Mouse (Mus musculus) ovary, postnatal 14 days (tissue): ENCODE results near the gene Ube2dnl1.

Source experiments
- DNase-seq: peaks from one replicate; pipeline ENCODE4 v3.0.0; 2022; ENCODE audit warnings: low spot score

Ube2dnl1 gene

DNA sequence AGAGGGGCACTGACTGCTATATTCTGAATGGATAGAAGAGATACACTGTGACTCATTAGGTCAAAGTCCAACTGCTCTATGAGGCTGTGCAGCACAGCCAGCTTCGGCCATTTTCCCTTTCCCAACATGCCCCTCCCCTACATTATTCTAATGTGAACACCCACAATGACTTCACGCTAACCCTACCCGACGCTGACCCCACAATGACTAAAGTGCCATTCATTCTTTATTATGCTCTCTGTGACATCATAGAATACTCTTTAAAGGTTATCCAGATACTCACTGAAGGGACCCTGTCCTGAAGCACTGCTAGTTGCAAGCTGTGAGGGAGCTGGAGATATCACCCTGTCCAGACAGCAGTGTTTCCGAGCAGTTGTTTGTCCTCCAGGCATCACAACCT, at the start of gene Ube2dnl1:
Gene Ube2dnl1, plus strand, starts transcription at position 301 of the 400 bp plus-strand sequence.
- no peak for DNase-seq

DNA sequence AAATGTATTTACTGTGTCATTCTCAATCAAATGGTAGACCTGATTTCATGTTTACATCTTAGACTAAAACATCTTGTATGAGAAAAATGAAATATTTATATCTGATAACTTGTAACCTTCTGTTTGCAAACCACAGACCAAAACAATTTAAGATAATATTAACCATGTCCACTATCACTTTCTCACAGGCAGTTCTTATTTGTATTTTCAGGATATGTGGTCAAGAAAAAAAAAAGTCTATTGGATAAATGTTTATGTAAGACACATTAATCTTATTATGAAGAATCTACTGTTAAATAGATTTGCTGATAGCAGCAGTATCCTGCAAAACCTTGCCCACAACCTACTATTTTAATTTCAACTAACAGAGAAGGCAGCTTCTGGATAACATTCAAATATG, 9.3 kb upstream of the Ube2dnl1 start:
- no peak for DNase-seq

DNA sequence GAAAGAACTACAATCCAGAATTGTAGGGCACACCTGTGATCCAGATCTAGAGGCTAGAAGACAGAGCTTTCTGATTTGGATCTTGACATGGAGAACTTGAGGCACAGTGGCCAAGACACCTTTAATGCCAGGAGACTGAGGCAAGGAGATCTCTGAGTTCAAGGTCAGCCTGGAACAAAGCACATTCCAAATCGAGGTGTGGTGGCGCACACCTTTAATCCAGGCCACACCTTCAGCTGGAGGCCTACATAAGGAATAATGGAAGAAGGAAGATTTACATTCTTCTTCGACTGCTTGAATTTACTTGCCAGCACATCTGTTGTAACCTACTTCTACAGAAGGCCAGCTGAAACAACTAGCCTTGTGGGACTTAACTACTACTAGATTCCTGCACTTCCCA, 7.3 kb upstream of the Ube2dnl1 start:
- DNase-seq = no peak

DNA sequence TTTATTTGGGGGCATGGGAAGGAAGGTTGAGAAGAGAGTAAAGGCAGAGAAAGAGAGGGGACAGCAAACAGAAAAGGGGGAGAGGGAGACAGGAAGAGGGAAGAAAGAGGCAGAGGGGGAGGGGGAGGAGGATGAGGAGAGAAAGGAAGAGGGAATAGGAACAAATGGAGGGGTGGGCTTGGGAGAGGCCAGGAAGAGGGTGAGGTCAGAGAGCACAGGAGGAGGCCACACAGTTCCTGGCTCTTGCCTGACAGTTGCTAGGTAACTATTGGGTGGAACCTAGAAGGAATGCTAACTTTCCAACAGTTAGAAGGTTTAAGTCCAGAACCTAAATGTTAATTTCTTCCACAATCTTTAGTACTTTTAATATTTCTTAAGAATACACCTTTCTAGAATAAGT, 1.4 kb upstream of the Ube2dnl1 start:
- no peak for DNase-seq

DNA sequence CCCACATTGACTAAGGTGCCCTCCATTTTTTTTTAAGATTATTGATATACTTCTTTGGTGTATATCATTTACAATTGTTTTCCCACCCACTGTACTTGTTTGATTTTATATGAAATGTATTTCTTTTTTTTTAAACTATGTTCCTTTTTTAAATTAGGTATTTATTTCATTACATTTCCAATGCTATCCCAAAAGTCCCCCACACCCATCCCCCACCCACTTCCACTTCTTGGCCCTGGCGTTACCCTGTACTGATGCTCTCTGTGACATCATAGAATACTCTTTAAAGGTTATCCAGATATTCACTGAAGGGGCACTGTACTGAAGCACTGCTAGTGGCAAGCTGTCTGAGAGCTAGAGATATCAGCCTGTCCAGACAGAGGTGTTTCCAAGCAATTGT, 2.5 kb downstream of the Ube2dnl1 start, which contains the start of gene Ube2dnl2:
Gene Ube2dnl2, plus strand, starts transcription at position 301 of the 400 bp plus-strand sequence.
- no peak for DNase-seq

DNA sequence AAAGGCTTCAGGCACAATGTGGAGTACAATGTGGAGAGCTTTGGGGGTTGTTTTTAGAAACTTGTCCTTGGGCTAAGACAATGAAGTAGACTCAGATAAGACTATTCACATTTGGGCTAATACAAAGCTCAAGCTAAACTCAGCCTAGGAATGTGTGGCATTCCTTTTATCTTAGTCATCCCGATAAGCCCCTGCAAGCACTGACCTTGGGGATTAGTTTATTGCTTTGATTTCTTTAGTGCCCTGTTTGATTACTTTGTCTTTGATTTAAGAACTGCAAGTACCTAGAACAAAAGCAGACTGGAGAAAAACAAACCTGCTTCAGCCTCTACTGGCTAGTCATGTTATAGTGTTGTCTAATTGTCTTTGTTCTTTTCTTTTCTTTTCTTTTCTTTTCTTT, 50.3 kb downstream of the Ube2dnl1 start:
- no peak for DNase-seq
